Mouse (Mus musculus): ENCODE measurements around the gene Lgals12. TPM values are rescaled to one million over a fixed set of nuclear protein-coding genes. Genes with fewer than 3 reads are reported as not detected.

The Lgals12 gene
- total RNA-seq, 2 experiments from 2014 or later: not detected

- peak; percentile 91 for ATAC-seq (replicated peaks; ENCODE audit: low FRiP score, poor library complexity, severe bottlenecking)
Observed at GRCm38 (mm10) chr19:7551550-7552300, 55.3 kb downstream of the Lgals12 start.

- ATAC-seq (replicated peaks; ENCODE audit: low FRiP score, poor library complexity, severe bottlenecking): no peak
Observed at GRCm38 (mm10) chr19:7548924-7549323, 58.1 kb downstream of the Lgals12 start.

Other genes starting within 250 kb of the Lgals12 start
- gene Spindoc, start 224.2 kb downstream of the Lgals12 start, total RNA-seq (2015; ENCODE audit: low replicate concordance): 3.3 and 7.5 TPM in 2 replicates
- 0.09 TPM in 1 of 2 replicates, not detected in the other for gene Spindoc, start 224.2 kb downstream of the Lgals12 start, total RNA-seq (2017; ENCODE audit: low replicate concordance)
- gene 2700081O15Rik, start 189.6 kb downstream of the Lgals12 start, total RNA-seq (2015; ENCODE audit: low replicate concordance): 0.21 TPM in 1 of 2 replicates, not detected in the other
- gene 2700081O15Rik, start 189.6 kb downstream of the Lgals12 start, total RNA-seq (2017; ENCODE audit: low replicate concordance): 0.34 and 0.70 TPM in 2 replicates
- 85.3 and 86.7 TPM in 2 replicates for gene Rtn3, start 123.9 kb downstream of the Lgals12 start, total RNA-seq (2015; ENCODE audit: low replicate concordance)
- gene Rtn3, start 123.9 kb downstream of the Lgals12 start, total RNA-seq (2017; ENCODE audit: low replicate concordance): 29.4 and 35.0 TPM in 2 replicates
- gene Atl3, start 113.2 kb downstream of the Lgals12 start, total RNA-seq (2015; ENCODE audit: low replicate concordance): 16.9 and 17.3 TPM in 2 replicates
- 21.1 and 25.5 TPM in 2 replicates for gene Atl3, start 113.2 kb downstream of the Lgals12 start, total RNA-seq (2017; ENCODE audit: low replicate concordance)
- gene Pla2g16, start 49.7 kb downstream of the Lgals12 start, total RNA-seq (2015; ENCODE audit: low replicate concordance): 78.4 and 83.0 TPM in 2 replicates
- gene Pla2g16, start 49.7 kb downstream of the Lgals12 start, total RNA-seq (2017; ENCODE audit: low replicate concordance): 120 and 165 TPM in 2 replicates
- gene Hrasls5, start 5.3 kb upstream of the Lgals12 start, total RNA-seq (2015; ENCODE audit: low replicate concordance): not detected in 2 replicates
- 2.0 TPM in 1 of 2 replicates, not detected in the other for gene Hrasls5, start 5.3 kb upstream of the Lgals12 start, total RNA-seq (2017; ENCODE audit: low replicate concordance)
- gene Slc22a19, start 104.1 kb upstream of the Lgals12 start, total RNA-seq (2015; ENCODE audit: low replicate concordance): not detected in 2 replicates
- not detected in 2 replicates for gene Slc22a19, start 104.1 kb upstream of the Lgals12 start, total RNA-seq (2017; ENCODE audit: low replicate concordance)
- gene Slc22a26, start 195.5 kb upstream of the Lgals12 start, total RNA-seq (2015; ENCODE audit: low replicate concordance): not detected in 2 replicates
- 0.17 TPM in 1 of 2 replicates, not detected in the other for gene Slc22a26, start 195.5 kb upstream of the Lgals12 start, total RNA-seq (2017; ENCODE audit: low replicate concordance)

Measured in erythroblast, adult 5-6 weeks (primary cell).